Mouse (Mus musculus) kidney, embryonic 15.5 days (tissue): ENCODE data around the gene Fyb2. TPM values are rescaled to one million over a fixed set of nuclear protein-coding genes. Genes with fewer than 3 reads are reported as not detected.
"Not testable (repeated sequence)": the region's sequence is repeated elsewhere in the genome, so short reads cannot be mapped to it uniquely, and the experiment has no call there.

ENCODE experiments used
- ATAC-seq: fragments of 200-750 bp; cut with Nextera tagmentation; replicated peaks from 2 replicates; pipeline ENCODE4 v1.8.0; 2017; ENCODE audit warnings: moderate TSS enrichment; ENCODE audit not compliant: low FRiP score
- H3K27ac ChIP-seq: fragments of 300-500 bp; sonication (generic); 2 replicates; pipeline ENCODE4 v1.5.1; 2015; ENCODE audit warnings: mild to moderate bottlenecking, inconsistent platforms
- H3K27me3 ChIP-seq: fragments of 300-500 bp; sonication (generic); 2 replicates; pipeline ENCODE4 v1.6.1; 2015; ENCODE audit warnings: inconsistent platforms
- H3K36me3 ChIP-seq: fragments of 300-500 bp; sonication (generic); 2 replicates; pipeline ENCODE4 v1.6.1; 2015; ENCODE audit warnings: inconsistent platforms
- H3K4me1 ChIP-seq: fragments of 300-500 bp; sonication (generic); 2 replicates; pipeline ENCODE4 v1.6.1; 2015; ENCODE audit warnings: inconsistent platforms
- H3K4me2 ChIP-seq: fragments of 300-500 bp; sonication (generic); 2 replicates; pipeline ENCODE4 v1.6.1; 2015; ENCODE audit warnings: moderate library complexity, mild to moderate bottlenecking, inconsistent platforms
- H3K4me3 ChIP-seq: fragments of 300-500 bp; sonication (generic); replicated peaks from 2 replicates; pipeline ENCODE4 v1.5.1; 2015; ENCODE audit warnings: mild to moderate bottlenecking, inconsistent platforms
- H3K9ac ChIP-seq: fragments of 300-500 bp; sonication (generic); 2 replicates; pipeline ENCODE4 v1.6.1; 2015; ENCODE audit warnings: mild to moderate bottlenecking, inconsistent platforms
- H3K9me3 ChIP-seq: fragments of 300-500 bp; sonication (generic); replicated peaks from 2 replicates; pipeline ENCODE4 v1.6.1; 2016; ENCODE audit warnings: inconsistent platforms
- WGBS: fragments of 180-500 bp; shearing (Covaris S2); methylation state at CpG from one replicate; pipeline ENCODE4 v1.1.7; 2015; ENCODE audit warnings: mixed read lengths; 5-methylcytosine and 5-hydroxymethylcytosine counted together
- polyA plus RNA-seq: library from polyadenylated mRNA; unstranded; fragments of >200 nt; fragmentation: Nextera tagmentation; extraction: Ambion mirVana; gene quantifications from 2 replicates; pipeline ENCODE4 v1.2.1, GENCODE M21; 2015

Fyb2 gene
- polyA plus RNA-seq, 1 experiment from 2014 or later = 0.56 TPM

- H3K9ac ChIP-seq = no peak overlapping the region
- WGBS = 85% methylated on average over 3 of the region's 3 CpGs
- no peaks in the 10 kb centered on the region for H3K27me3 ChIP-seq
- no peak overlapping the region for H3K27ac ChIP-seq
- no peak for ATAC-seq
- H3K4me1 ChIP-seq = 0 out of 2 replicates have a peak, but pooled peaks cover 2% of the 10 kb centered on the region
- H3K4me3 ChIP-seq = no peak overlapping the region
- H3K36me3 ChIP-seq = no peaks in the 10 kb centered on the region
- H3K4me2 ChIP-seq = no peak overlapping the region
- H3K9me3 ChIP-seq = no peaks in the 10 kb centered on the region
Measured at GRCm38 (mm10) chr4:104990686-104991085, 77.4 kb downstream of the Fyb2 start.

GRCm38 (mm10) chr4:104992271-104992670 is 79.0 kb downstream of the Fyb2 start:
- ATAC-seq = no peak
- no peak overlapping the region for H3K9ac ChIP-seq
- no peak overlapping the region for H3K4me3 ChIP-seq
- WGBS = 84% methylated on average over 3 of the region's 3 CpGs
- H3K4me1 ChIP-seq = 0 out of 2 replicates have a peak, but pooled peaks cover 2% of the 10 kb centered on the region
- H3K27me3 ChIP-seq = no peaks in the 10 kb centered on the region
- H3K9me3 ChIP-seq = no peaks in the 10 kb centered on the region
- no peak overlapping the region for H3K4me2 ChIP-seq
- H3K27ac ChIP-seq = no peak overlapping the region
- H3K36me3 ChIP-seq = no peaks in the 10 kb centered on the region

GRCm38 (mm10) chr4:104993140-104993874 is 80.1 kb downstream of the Fyb2 start:
- Histone ChIP-seq H3K27ac (no peak overlapping the region), H3K9ac (no peak overlapping the region)

GRCm38 (mm10) chr4:104999702-105000101 is 86.4 kb downstream of the Fyb2 start:
- no peak overlapping the region for H3K4me3 ChIP-seq
- H3K4me1 ChIP-seq = no peaks in the 10 kb centered on the region
- no peak overlapping the region for H3K9ac ChIP-seq
- H3K9me3 ChIP-seq = no peaks in the 10 kb centered on the region
- no peak overlapping the region for H3K27ac ChIP-seq
- H3K36me3 ChIP-seq = no peaks in the 10 kb centered on the region
- WGBS = 74% methylated on average over 5 of the region's 5 CpGs
- H3K27me3 ChIP-seq = no peaks in the 10 kb centered on the region
- H3K4me2 ChIP-seq = no peak overlapping the region
- no peak for ATAC-seq

More at GRCm38 (mm10) chr4:104993140-104993874, 80.1 kb downstream of the Fyb2 start:
- WGBS = 91% methylated on average over 10 of the region's 10 CpGs
- no peaks in the 10 kb centered on the region for H3K9me3 ChIP-seq
- no peaks in the 10 kb centered on the region for H3K4me1 ChIP-seq
- no peak overlapping the region for H3K4me2 ChIP-seq
- no peak overlapping the region for H3K4me3 ChIP-seq
- no peak for ATAC-seq
- H3K36me3 ChIP-seq = no peaks in the 10 kb centered on the region
- H3K27me3 ChIP-seq = no peaks in the 10 kb centered on the region

GRCm38 (mm10) chr4:105001736-105002135 is 88.5 kb downstream of the Fyb2 start:
- no peak overlapping the region for H3K4me2 ChIP-seq
- no peaks in the 10 kb centered on the region for H3K36me3 ChIP-seq
- H3K9ac ChIP-seq = no peak overlapping the region
- H3K4me1 ChIP-seq = no peaks in the 10 kb centered on the region
- no peaks in the 10 kb centered on the region for H3K27me3 ChIP-seq
- ATAC-seq = no peak
- 63% methylated on average over 1 of the region's 1 CpGs for WGBS
- no peaks in the 10 kb centered on the region for H3K9me3 ChIP-seq
- no peak overlapping the region for H3K4me3 ChIP-seq
- no peak overlapping the region for H3K27ac ChIP-seq

GRCm38 (mm10) chr4:105004135-105004534 is 90.9 kb downstream of the Fyb2 start:
- WGBS = 84% methylated on average over 8 of the region's 8 CpGs
- Histone ChIP-seq H3K4me3 (no peak overlapping the region), H3K4me1 (no peaks in the 10 kb centered on the region), H3K9ac (no peak overlapping the region), H3K9me3 (no peaks in the 10 kb centered on the region), H3K36me3 (no peaks in the 10 kb centered on the region), H3K27me3 (no peaks in the 10 kb centered on the region), H3K4me2 (no peak overlapping the region), H3K27ac (no peak overlapping the region)
- no peak for ATAC-seq

- H3K4me3 ChIP-seq, H3K36me3 ChIP-seq, H3K9ac ChIP-seq, ATAC-seq, H3K4me2 ChIP-seq, H3K27ac ChIP-seq, H3K27me3 ChIP-seq, H3K9me3 ChIP-seq, H3K4me1 ChIP-seq: not testable (repeated sequence)
- 88% methylated on average over 12 of the region's 12 CpGs for WGBS
Measured at GRCm38 (mm10) chr4:105004649-105005048, 91.4 kb downstream of the Fyb2 start.

DNA sequence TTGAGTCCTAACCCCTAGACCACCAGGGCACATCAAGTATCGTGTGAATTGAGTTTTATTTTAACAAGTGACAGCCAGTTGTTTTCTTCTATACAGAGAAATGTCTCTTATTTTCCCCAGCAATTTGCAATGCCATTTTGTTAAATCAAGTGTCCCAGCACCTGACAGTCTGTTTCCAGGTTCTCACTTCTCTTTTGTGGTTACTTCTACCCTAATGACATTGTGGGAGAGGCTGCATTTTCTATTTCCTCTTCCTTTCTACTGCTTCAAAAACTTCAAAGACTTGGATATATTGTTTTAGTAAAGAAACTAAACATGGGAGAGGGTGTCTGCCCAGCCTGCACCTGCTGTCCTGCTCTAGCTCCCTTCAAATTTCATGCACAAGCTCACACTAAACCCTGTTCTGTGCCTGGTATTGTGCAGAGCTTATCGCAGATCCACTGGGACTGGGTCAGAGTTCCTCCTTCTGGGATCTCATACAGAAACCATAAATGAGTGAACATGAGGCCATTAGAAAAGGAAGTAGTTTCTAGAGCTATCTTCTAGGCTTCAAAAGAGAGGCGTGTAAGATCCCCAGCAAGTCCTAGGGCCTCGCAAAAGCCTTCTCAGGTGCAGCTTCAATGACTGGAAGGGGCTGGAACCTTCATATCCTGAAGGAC is 94.2 kb downstream of the Fyb2 start:
- Histone ChIP-seq H3K36me3 (no peaks in the 10 kb centered on the region), H3K4me3 (no peak overlapping the region), H3K9ac (no peak overlapping the region), H3K4me2 (no peak overlapping the region), H3K27ac (no peak overlapping the region), H3K9me3 (no peaks in the 10 kb centered on the region), H3K4me1 (no peaks in the 10 kb centered on the region), H3K27me3 (no peaks in the 10 kb centered on the region)
- WGBS = 86% methylated on average over 4 of the region's 4 CpGs
- ATAC-seq = no peak

- Histone ChIP-seq H3K27me3 (no peaks in the 10 kb centered on the region), H3K4me1 (no peaks in the 10 kb centered on the region), H3K36me3 (no peaks in the 10 kb centered on the region), H3K4me3 (no peak overlapping the region), H3K4me2 (no peak overlapping the region), H3K27ac (no peak overlapping the region), H3K9me3 (no peaks in the 10 kb centered on the region), H3K9ac (no peak overlapping the region)
- ATAC-seq = no peak
- 94% methylated on average over 7 of the region's 7 CpGs for WGBS
Measured at GRCm38 (mm10) chr4:105013718-105014117, 100.5 kb downstream of the Fyb2 start.

GRCm38 (mm10) chr4:105015496-105015895 is 102.2 kb downstream of the Fyb2 start:
- Histone ChIP-seq H3K27ac (no peak overlapping the region), H3K27me3 (no peaks in the 10 kb centered on the region), H3K9ac (no peak overlapping the region), H3K4me3 (no peak overlapping the region), H3K9me3 (no peaks in the 10 kb centered on the region), H3K36me3 (no peaks in the 10 kb centered on the region), H3K4me1 (no peaks in the 10 kb centered on the region), H3K4me2 (no peak overlapping the region)
- no peak for ATAC-seq
- WGBS = 65% methylated on average over 6 of the region's 6 CpGs

- WGBS = 86% methylated on average over 4 of the region's 4 CpGs
- Histone ChIP-seq H3K36me3 (no peaks in the 10 kb centered on the region), H3K4me3 (no peak overlapping the region), H3K4me2 (no peak overlapping the region), H3K27me3 (no peaks in the 10 kb centered on the region), H3K9me3 (no peaks in the 10 kb centered on the region), H3K4me1 (no peaks in the 10 kb centered on the region), H3K9ac (no peak overlapping the region), H3K27ac (no peak overlapping the region)
- no peak for ATAC-seq
Measured at GRCm38 (mm10) chr4:105016006-105016613, 102.9 kb downstream of the Fyb2 start.

DNA sequence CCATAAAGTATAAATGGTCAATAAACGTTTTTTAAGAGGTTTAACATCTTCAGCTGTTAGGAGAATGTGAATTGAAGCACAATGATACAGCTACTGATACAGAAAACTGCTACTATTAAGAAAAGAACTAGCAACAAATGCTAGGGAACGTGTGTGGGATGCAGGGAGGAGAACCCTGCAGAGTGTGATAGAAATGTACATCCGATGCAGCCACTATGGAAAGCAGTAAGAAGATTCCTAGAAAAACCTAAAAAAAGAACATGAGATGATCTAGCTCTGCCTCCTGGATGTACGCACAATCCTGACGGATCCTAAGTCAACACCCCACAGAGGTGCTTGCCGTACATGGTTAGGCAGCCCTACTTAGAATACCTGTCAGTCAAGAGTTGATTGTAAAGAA is 114.0 kb downstream of the Fyb2 start:
- no peak overlapping the region for H3K4me2 ChIP-seq
- no peak overlapping the region for H3K4me3 ChIP-seq
- H3K9ac ChIP-seq = no peak overlapping the region
- no peak overlapping the region for H3K27ac ChIP-seq
- no peak for ATAC-seq
- WGBS = 79% methylated on average over 6 of the region's 6 CpGs
- no peaks in the 10 kb centered on the region for H3K36me3 ChIP-seq
- H3K4me1 ChIP-seq = 0 out of 2 replicates have a peak, but pooled peaks cover 3% of the 10 kb centered on the region
- no peaks in the 10 kb centered on the region for H3K27me3 ChIP-seq
- H3K9me3 ChIP-seq = no peaks in the 10 kb centered on the region
